Mouse (Mus musculus): ENCODE measurements at regions not wholly inside any gene's neighbourhood (a gene's known extent, or its start where the extent isn't known, plus 50 kb on each side); places are given as distances from the start of the nearest gene placed in this dataset.
"Not testable (repeated sequence)": the region's sequence is repeated elsewhere in the genome, so short reads cannot be mapped to it uniquely, and the experiment has no call there.

DNA sequence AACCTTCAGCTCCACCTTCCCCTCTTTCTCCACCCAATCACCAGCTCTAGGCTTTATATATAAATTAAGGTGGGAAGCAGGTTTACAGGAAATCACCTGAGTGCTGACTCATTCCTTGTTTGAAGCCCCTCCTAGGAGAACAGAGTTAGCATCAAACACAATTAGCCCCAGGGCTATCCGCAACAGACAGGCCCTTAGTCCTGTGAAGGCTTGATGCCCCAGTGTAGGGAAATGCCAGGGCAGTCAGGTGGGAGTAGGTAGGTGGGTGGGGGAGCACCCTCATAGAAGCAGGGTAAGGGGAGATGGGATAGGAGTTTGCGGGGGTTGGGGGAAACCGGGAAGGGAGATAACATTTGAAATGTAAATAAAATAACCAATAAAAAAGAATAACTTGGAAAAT, 123.2 kb downstream of the Brms1l start:
- TF ChIP-seq MAX (IDR thresholded peaks at IDR 0.05; ENCODE audit: low read length); KAT2A (IDR thresholded peaks at IDR 0.05; ENCODE audit: insufficient replicate concordance, low read length); CTCF (conservative IDR thresholded peaks at IDR 0.05 in 1 of 2, IDR thresholded peaks at IDR 0.05 in 1 of 2; ENCODE audit: low read depth in 2 of 2, low read length in 2 of 2); POLR2A (IDR thresholded peaks at IDR 0.05; ENCODE audit: low read depth, low read length); MAFK (IDR thresholded peaks at IDR 0.05; ENCODE audit: insufficient replicate concordance, low read length); JUND (conservative IDR thresholded peaks at IDR 0.05; ENCODE audit: low read depth, low read length); TCF12 (IDR thresholded peaks at IDR 0.05; ENCODE audit: low read depth, low read length); ETS1 (conservative IDR thresholded peaks at IDR 0.05; ENCODE audit: low read depth, low read length); NRF1 (IDR thresholded peaks at IDR 0.05; ENCODE audit: low read depth, low read length); MYC (IDR thresholded peaks at IDR 0.05; ENCODE audit: low read depth, low read length): not testable (repeated sequence)

Data from CH12.LX (cell line).